Mouse (Mus musculus) forebrain, embryonic 13.5 days (tissue): ENCODE measurements around the gene Ovgp1. TPM values are rescaled to one million over a fixed set of nuclear protein-coding genes. Genes with fewer than 3 reads are reported as not detected.
"Not testable (repeated sequence)": the region's sequence is repeated elsewhere in the genome, so short reads cannot be mapped to it uniquely, and the experiment has no call there.

ENCODE experiments used
- ATAC-seq: fragments of 200-750 bp; cut with Nextera tagmentation; 2 replicates; pipeline ENCODE4 v1.8.0; 2017
- H3K27ac ChIP-seq: fragments of 300-500 bp; sonication (generic); 2 replicates; pipeline ENCODE4 v1.5.1; 2015; ENCODE audit warnings: inconsistent platforms, mild to moderate bottlenecking, moderate library complexity
- H3K27me3 ChIP-seq: fragments of 300-500 bp; sonication (generic); 2 replicates; pipeline ENCODE4 v1.6.1; 2015; ENCODE audit warnings: mild to moderate bottlenecking, inconsistent platforms
- H3K36me3 ChIP-seq: fragments of 300-500 bp; sonication (generic); 2 replicates; pipeline ENCODE4 v1.6.1; 2015; ENCODE audit warnings: mild to moderate bottlenecking, inconsistent platforms; ENCODE audit not compliant: poor library complexity, severe bottlenecking
- H3K4me1 ChIP-seq: fragments of 300-500 bp; sonication (generic); 2 replicates; pipeline ENCODE4 v1.6.1; 2015; ENCODE audit warnings: inconsistent platforms
- H3K4me2 ChIP-seq: fragments of 300-500 bp; sonication (generic); 2 replicates; pipeline ENCODE4 v1.6.1; 2015; ENCODE audit warnings: inconsistent platforms, mild to moderate bottlenecking, moderate library complexity
- H3K4me3 ChIP-seq: fragments of 300-500 bp; sonication (generic); 2 replicates; pipeline ENCODE4 v1.5.1; 2015; ENCODE audit warnings: mild to moderate bottlenecking, inconsistent platforms
- H3K9ac ChIP-seq: fragments of 300-500 bp; sonication (generic); 2 replicates; pipeline ENCODE4 v1.6.1; 2015; ENCODE audit warnings: mild to moderate bottlenecking, inconsistent platforms
- H3K9me3 ChIP-seq: fragments of 300-500 bp; sonication (generic); replicated peaks from 2 replicates; pipeline ENCODE4 v1.6.1; 2016; ENCODE audit warnings: inconsistent platforms
- WGBS: fragments of 180-500 bp; shearing (Covaris S2); methylation state at CpG from one replicate; pipeline ENCODE4 v1.1.7; 2015; 5-methylcytosine and 5-hydroxymethylcytosine counted together
- polyA plus RNA-seq: library from polyadenylated mRNA; unstranded; fragments of >200 nt; fragmentation: Nextera tagmentation; extraction: Ambion mirVana; gene quantifications from 2 replicates; pipeline ENCODE4 v1.2.1, GENCODE M21; 2015

Ovgp1 gene
- polyA plus RNA-seq, 1 experiment from 2014 or later: 3.0 TPM

GRCm38 (mm10) chr3:105957235-105957634, 16.3 kb upstream of the Ovgp1 start:
- WGBS: 88% methylated on average over 1 of the region's 1 CpGs
- 0 out of 2 replicates have a peak overlapping the region, but pooled peaks have one; percentile 91 for H3K4me3 ChIP-seq

DNA sequence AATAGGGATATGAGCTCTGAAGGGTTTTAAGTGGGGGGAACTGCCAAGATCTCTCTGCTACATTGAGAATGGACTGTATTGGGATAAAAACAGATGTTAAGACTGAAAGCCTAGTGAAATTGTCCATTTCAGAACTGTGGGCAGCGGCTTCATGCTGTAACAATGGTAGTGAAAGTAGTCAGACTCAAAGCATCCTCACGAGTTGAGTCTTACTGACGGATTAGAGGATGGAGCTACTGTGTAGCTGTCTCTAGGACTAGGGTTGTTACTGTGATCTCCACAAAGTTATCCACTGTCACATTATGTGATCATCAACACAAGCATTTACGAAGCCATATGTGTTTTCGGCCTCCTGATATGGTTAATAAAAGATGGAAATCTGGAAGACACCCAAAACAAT, 15.3 kb upstream of the Ovgp1 start:
- no peak overlapping the region for H3K27ac ChIP-seq
- H3K4me3 ChIP-seq: peak overlapping the region; percentile 91
- H3K27me3 ChIP-seq: no peaks in the 10 kb centered on the region
- 41% methylated on average over 5 of the region's 5 CpGs for WGBS
- ATAC-seq: no peak
- peak overlapping the region; percentile 93 for H3K9ac ChIP-seq
- no peaks in the 10 kb centered on the region for H3K9me3 ChIP-seq
- H3K36me3 ChIP-seq: peaks cover 47% of the 10 kb centered on the region
- peaks cover 31% of the 10 kb centered on the region for H3K4me1 ChIP-seq
- peak overlapping the region; percentile 70 for H3K4me2 ChIP-seq

More at GRCm38 (mm10) chr3:105957235-105957634, 16.3 kb upstream of the Ovgp1 start:
- peak overlapping the region; percentile 28 for H3K4me2 ChIP-seq
- H3K4me1 ChIP-seq: peaks cover 31% of the 10 kb centered on the region
- ATAC-seq: no peak
- peaks cover 47% of the 10 kb centered on the region for H3K36me3 ChIP-seq
- H3K9me3 ChIP-seq: no peaks in the 10 kb centered on the region
- H3K27ac ChIP-seq: no peak overlapping the region
- no peaks in the 10 kb centered on the region for H3K27me3 ChIP-seq
- H3K9ac ChIP-seq: peak overlapping the region; percentile 93; the same call in 1 of the 2 replicates

DNA sequence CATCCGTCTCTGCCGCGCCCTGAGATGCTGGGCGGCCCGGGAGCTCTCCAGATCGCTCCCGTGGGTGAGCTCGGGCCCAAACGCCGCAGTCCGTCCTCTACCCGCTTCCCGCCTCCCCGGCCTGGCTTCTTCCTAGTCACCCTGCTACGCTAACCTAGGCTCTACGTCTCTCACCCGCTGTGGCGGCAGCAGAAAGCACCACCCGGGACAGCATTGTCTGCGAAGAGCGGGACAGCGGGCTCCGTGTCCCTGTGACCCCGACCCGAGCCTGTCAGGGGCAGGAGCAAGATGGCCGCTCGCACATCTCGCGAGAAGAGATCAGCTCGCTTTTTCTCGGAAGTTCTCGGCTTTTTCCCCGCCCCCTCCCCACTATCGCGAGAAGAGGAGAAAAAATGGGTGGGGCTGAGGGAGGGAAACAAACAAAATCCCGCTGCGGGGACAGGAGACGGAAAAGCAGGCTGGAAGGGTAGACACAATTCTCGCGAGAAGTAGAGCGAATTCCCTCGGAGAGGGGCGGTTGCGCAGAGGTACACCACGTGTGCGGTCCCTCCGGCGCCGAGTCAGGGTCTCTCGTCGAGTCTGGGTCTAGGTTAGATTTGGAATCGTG, 14.4 kb upstream of the Ovgp1 start, which contains the start of gene Wdr77:
Wdr77 (plus strand) TSS at position 396 of the 607 bp plus-strand sequence.
- Histone ChIP-seq H3K4me3 (peak within 1 kb of the TSS; percentile 91), H3K4me1 (peaks cover 31% of the 10 kb centered on the region), H3K27me3 (no peaks in the 10 kb centered on the region), H3K9ac (peak within 1 kb of the TSS; percentile 95), H3K9me3 (no peaks in the 10 kb centered on the region), H3K27ac (peak within 1 kb of the TSS; percentile 87), H3K4me2 (peak within 1 kb of the TSS; percentile 86), H3K36me3 (peaks cover 48% of the 10 kb centered on the region)
- ATAC-seq: peak; percentile 98
- WGBS: under 1% methylated on average over 52 of the region's 52 CpGs

DNA sequence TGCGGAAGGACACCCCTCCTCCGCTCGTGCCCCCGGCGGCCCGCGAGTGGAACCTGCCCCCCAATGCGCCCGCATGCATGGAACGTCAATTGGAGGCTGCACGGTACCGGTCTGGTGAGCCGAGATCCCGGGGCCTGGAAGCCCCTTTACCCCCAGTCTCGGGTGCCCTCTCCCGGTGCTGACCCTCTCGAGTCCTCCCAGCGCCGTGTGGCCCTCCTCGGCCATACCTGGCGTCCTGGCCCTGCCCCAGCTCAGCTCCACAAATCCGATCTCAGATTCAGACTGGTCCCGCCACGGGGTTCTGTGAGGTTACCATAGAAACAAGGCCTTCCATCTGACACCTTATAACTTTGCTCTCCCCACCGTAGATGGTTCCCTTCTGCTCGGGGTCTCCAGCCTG, 13.9 kb upstream of the Ovgp1 start:
- Histone ChIP-seq H3K9ac (peak overlapping the region; percentile 95), H3K9me3 (no peaks in the 10 kb centered on the region), H3K36me3 (peaks cover 49% of the 10 kb centered on the region), H3K27me3 (no peaks in the 10 kb centered on the region), H3K4me3 (peak overlapping the region; percentile 91), H3K4me2 (peak overlapping the region; percentile 86), H3K4me1 (peaks cover 31% of the 10 kb centered on the region), H3K27ac (peak overlapping the region; percentile 68)
- under 1% methylated on average over 26 of the region's 26 CpGs for WGBS
- ATAC-seq: no peak; the same call in none of the 2 replicates

- H3K27ac ChIP-seq: peak within 1 kb of the TSS; percentile 87
- peak within 1 kb of the TSS; percentile 91 for H3K4me3 ChIP-seq
- 5% methylated on average over 6 of the region's 6 CpGs for WGBS
- H3K4me1 ChIP-seq: peaks cover 31% of the 10 kb centered on the region
- H3K9ac ChIP-seq: peak within 1 kb of the TSS; percentile 95
- no peaks in the 10 kb centered on the region for H3K9me3 ChIP-seq
- ATAC-seq: no peak
- peak within 1 kb of the TSS; percentile 86 for H3K4me2 ChIP-seq
- H3K36me3 ChIP-seq: peaks cover 49% of the 10 kb centered on the region
- no peaks in the 10 kb centered on the region for H3K27me3 ChIP-seq
Observed at GRCm38 (mm10) chr3:105959999-105960398, 13.5 kb upstream of the Ovgp1 start, which contains the start of gene Atp5f1. Gene Atp5f1 (minus strand): TSS chr3:105960099.

DNA sequence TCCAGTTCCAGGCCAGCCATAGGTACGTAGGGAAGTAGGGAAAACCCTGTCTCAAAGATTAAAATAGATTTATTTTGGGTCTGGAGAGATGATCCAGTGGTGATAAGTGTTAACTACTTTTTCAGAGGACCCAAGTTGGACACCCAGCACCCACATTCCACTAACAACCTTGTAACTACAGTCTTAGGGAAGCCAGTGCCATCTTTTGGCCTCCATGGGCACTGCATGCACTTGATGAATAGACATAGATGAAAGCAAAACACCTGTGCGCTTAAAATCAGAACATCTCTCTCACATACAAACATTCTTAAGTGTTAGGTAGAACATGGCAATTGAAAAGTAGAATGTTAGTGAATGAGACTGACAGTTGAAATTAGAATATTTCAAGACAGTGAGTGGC, 12.8 kb upstream of the Ovgp1 start:
- ATAC-seq: no peak
- H3K4me3 ChIP-seq: peak overlapping the region; percentile 91
- H3K4me1 ChIP-seq: peaks cover 31% of the 10 kb centered on the region
- H3K9ac ChIP-seq: no peak overlapping the region
- no peaks in the 10 kb centered on the region for H3K9me3 ChIP-seq
- 100% methylated on average over 2 of the region's 2 CpGs for WGBS
- peaks cover 54% of the 10 kb centered on the region for H3K36me3 ChIP-seq
- peak overlapping the region; percentile 86 for H3K4me2 ChIP-seq
- no peaks in the 10 kb centered on the region for H3K27me3 ChIP-seq
- H3K27ac ChIP-seq: no peak overlapping the region

DNA sequence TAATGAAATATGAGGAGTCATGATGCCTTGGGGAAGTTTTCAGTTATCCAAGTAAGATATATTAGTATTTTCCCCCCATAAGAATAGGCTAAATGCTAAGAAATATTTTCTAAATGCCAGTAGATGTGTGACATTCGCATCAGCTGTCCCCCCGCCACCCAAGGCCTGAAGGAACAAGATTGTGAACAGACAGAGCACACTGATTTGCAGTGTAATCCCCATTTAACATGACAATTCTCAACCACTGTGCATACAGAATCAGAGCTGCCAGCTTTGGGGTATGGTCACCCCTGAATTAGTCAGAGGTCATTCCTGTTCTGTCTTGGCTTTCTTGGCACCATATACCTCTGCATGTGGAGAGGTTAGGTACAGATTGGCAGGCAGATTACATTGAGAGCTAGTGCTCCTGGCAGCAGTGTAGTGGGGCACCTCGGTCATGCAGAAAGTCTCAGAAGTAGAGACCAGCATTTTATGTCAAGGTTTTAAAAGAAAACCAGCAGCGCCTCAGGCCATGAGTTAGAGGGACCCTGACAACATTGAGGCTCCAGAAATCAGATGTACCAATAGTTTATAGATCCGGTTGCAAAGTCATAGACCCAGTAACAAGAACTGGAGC, 1.6 kb upstream of the Ovgp1 start:
- Histone ChIP-seq H3K4me3 (no peak overlapping the region), H3K27me3 (no peaks in the 10 kb centered on the region), H3K27ac (no peak overlapping the region), H3K4me2 (no peak overlapping the region), H3K9me3 (no peaks in the 10 kb centered on the region), H3K36me3 (peaks cover 38% of the 10 kb centered on the region), H3K4me1 (no peaks in the 10 kb centered on the region), H3K9ac (no peak overlapping the region)
- ATAC-seq: 0 out of 2 replicates have a peak, but pooled peaks have one; percentile 4
- 79% methylated on average over 5 of the region's 5 CpGs for WGBS

GRCm38 (mm10) chr3:105974174-105974573, 663 bp downstream of the Ovgp1 start:
- H3K9ac ChIP-seq: no peak overlapping the region
- H3K4me2 ChIP-seq: no peak overlapping the region
- H3K27ac ChIP-seq: no peak overlapping the region
- H3K36me3 ChIP-seq: peaks cover 16% of the 10 kb centered on the region
- 92% methylated on average over 2 of the region's 2 CpGs for WGBS
- no peaks in the 10 kb centered on the region for H3K9me3 ChIP-seq
- H3K4me3 ChIP-seq: no peak overlapping the region
- no peak for ATAC-seq
- H3K4me1 ChIP-seq: no peaks in the 10 kb centered on the region
- H3K27me3 ChIP-seq: no peaks in the 10 kb centered on the region

DNA sequence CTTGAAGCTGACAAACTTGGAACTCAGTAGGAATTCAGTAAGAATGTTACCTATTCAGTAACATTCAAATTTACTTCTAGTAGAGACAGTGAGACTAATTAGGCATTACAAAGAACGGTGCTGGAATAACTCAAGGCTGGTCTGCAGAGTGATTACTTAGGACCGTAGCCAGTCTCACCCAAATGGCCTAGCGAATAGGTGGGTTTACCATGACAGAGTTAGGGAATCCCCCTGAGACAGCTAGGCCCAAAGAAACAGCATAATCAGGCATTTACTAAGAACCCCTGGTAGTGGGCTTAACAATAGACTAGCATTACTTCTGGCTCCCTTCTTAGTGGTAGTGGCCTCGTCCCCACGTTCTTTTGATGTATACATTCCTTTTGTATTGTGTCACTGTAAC, 16.1 kb downstream of the Ovgp1 start:
- ATAC-seq, H3K9me3 ChIP-seq, H3K4me3 ChIP-seq, H3K4me2 ChIP-seq, H3K9ac ChIP-seq, H3K27ac ChIP-seq, H3K27me3 ChIP-seq, H3K4me1 ChIP-seq, H3K36me3 ChIP-seq: not testable (repeated sequence)
- WGBS: 34% methylated on average over 5 of the region's 5 CpGs

DNA sequence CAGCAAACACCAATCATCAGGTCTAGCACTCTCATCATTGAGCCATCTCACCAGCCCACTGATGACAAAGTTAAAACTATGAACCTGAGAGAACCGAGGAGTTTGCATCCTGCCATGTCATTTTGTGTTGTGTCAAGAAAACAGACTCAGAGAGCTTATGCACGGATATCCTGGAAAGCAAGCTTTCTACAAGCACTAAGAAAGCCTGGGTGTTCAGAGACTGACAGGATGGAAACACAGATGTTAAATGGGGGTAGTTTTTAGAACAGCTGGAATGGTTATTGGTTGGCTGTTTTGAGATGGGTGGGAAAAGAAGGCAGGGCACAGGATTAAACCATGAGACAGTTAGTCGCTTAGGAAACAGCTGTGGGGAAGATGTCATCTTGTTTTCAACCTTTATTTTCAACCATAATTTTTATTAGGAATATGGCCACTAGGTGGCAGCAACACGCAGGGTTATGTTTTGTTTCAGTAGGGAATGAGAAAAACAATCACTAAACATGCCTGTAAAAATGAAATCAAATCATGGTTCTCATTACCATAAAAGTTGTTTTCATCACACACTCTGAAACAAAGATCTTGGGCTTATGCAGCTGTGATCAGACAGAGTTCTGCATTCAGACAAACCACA, 18.3 kb downstream of the Ovgp1 start:
- peak; percentile 63 for ATAC-seq
- no peak overlapping the region for H3K4me3 ChIP-seq
- no peak overlapping the region for H3K9ac ChIP-seq
- H3K36me3 ChIP-seq: no peaks in the 10 kb centered on the region
- no peaks in the 10 kb centered on the region for H3K4me1 ChIP-seq
- no peak overlapping the region for H3K27ac ChIP-seq
- H3K4me2 ChIP-seq: no peak overlapping the region
- 31% methylated on average over 4 of the region's 4 CpGs for WGBS
- H3K9me3 ChIP-seq: no peaks in the 10 kb centered on the region
- H3K27me3 ChIP-seq: no peaks in the 10 kb centered on the region

DNA sequence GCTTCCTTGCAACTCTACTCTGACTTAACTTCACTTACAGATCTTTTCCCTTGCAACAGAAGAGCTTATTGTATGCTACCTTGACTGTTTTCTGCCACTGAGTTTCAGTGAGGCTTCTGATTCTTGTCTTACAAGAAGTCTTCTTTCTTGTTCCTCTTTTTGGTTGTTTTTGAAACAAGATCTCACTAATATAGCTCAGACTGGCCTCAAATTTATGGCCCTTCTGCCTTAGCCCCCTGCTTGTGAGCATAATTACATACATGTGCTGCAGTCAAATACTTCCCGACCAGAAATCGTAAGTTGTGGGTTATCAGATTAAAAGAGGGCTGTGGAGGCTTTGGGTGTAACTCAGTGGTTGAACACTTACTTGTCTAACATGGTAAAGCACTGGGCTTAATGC, 21.2 kb downstream of the Ovgp1 start:
- no peak overlapping the region for H3K27ac ChIP-seq
- H3K36me3 ChIP-seq: no peaks in the 10 kb centered on the region
- no peaks in the 10 kb centered on the region for H3K9me3 ChIP-seq
- no peak for ATAC-seq
- H3K4me3 ChIP-seq: no peak overlapping the region
- H3K27me3 ChIP-seq: no peaks in the 10 kb centered on the region
- H3K4me1 ChIP-seq: no peaks in the 10 kb centered on the region
- 83% methylated on average over 2 of the region's 2 CpGs for WGBS
- no peak overlapping the region for H3K9ac ChIP-seq
- no peak overlapping the region for H3K4me2 ChIP-seq

DNA sequence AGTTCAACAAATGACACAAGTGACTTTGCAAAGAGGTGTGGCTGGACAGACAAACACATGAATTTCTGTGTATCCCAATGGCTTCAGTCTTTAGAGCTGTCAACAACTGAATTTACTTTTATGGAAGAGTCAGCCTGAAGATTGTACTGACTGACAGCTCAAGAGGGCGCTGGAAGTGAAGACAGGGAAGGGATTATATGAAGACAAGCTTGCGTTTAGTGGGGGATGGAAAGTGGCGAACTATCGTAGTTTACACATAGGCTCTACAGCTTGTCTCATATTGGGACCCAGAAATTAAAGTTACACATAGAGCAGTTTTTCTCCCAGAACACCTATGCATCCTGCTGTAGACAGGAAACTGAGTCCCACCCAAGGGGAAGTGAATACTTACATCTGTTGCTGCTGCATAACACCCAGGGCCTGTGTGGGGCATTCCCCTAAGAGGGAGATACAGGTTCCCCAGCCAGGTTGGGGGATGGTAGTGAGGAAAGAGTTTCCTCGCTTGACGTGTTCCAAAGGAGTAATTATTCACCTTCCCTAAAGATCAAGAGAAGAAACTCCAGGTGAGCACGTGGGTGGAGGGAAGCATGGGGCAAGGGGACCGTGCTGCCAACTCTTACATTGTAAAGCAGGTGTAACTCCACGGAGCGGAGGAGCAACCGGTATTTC, 27.3 kb downstream of the Ovgp1 start:
- H3K36me3 ChIP-seq: no peaks in the 10 kb centered on the region
- no peak overlapping the region for H3K27ac ChIP-seq
- H3K4me2 ChIP-seq: peak overlapping the region; percentile 60
- 20% methylated on average over 11 of the region's 11 CpGs for WGBS
- no peaks in the 10 kb centered on the region for H3K27me3 ChIP-seq
- ATAC-seq: peak; percentile 35
- H3K4me1 ChIP-seq: peaks cover 11% of the 10 kb centered on the region
- no peaks in the 10 kb centered on the region for H3K9me3 ChIP-seq
- peak overlapping the region; percentile 21 for H3K4me3 ChIP-seq
- 0 out of 2 replicates have a peak overlapping the region, but pooled peaks have one; percentile 31 for H3K9ac ChIP-seq
